Mouse (Mus musculus) forebrain, embryonic 11.5 days (tissue): Measurements from ENCODE around the gene Cpne6. TPM values are rescaled to one million over a fixed set of nuclear protein-coding genes. Genes with fewer than 3 reads are reported as not detected.

Experiments
- ATAC-seq: fragments of 200-750 bp; cut with Nextera tagmentation; replicated peaks from 2 replicates; pipeline ENCODE4 v1.8.0; 2017; ENCODE audit warnings: moderate TSS enrichment; ENCODE audit not compliant: low FRiP score
- DNase-seq: peaks from one replicate; pipeline ENCODE4 v3.0.0-alpha.2; 2017; ENCODE audit warnings: low spot score
- H3K27ac ChIP-seq: fragments of 300-500 bp; sonication (generic); 2 replicates; pipeline ENCODE4 v1.5.1; 2014; ENCODE audit warnings: low read depth, low read length
- H3K27me3 ChIP-seq: fragments of 300-500 bp; sonication (generic); 2 replicates; pipeline ENCODE4 v1.6.1; 2014; ENCODE audit warnings: mild to moderate bottlenecking, low read length, mixed read lengths; ENCODE audit not compliant: control insufficient read depth, insufficient read depth
- H3K36me3 ChIP-seq: fragments of 300-500 bp; sonication (generic); 2 replicates; pipeline ENCODE4 v1.6.1; 2014; ENCODE audit warnings: mild to moderate bottlenecking, low read length, moderate library complexity, mixed read lengths; ENCODE audit not compliant: control insufficient read depth, insufficient read depth
- H3K4me1 ChIP-seq: fragments of 300-500 bp; sonication (generic); replicated peaks from 2 replicates; pipeline ENCODE4 v1.6.1; 2014; ENCODE audit warnings: low read length, mixed read lengths; ENCODE audit not compliant: control insufficient read depth, insufficient read depth
- H3K4me2 ChIP-seq: fragments of 300-500 bp; sonication (generic); 2 replicates; pipeline ENCODE4 v1.6.1; 2014; ENCODE audit warnings: low read depth, mild to moderate bottlenecking, low read length, moderate library complexity, mixed read lengths; ENCODE audit not compliant: severe bottlenecking
- H3K4me3 ChIP-seq: fragments of 300-500 bp; sonication (generic); 2 replicates; pipeline ENCODE4 v1.5.1; 2014; ENCODE audit warnings: low read depth, low read length
- H3K9ac ChIP-seq: fragments of 300-500 bp; sonication (generic); 2 replicates; pipeline ENCODE4 v1.6.1; 2014; ENCODE audit warnings: low read length
- H3K9me3 ChIP-seq: fragments of 300-500 bp; sonication (generic); 2 replicates; pipeline ENCODE4 v1.6.1; 2016; ENCODE audit warnings: low read length, mixed read lengths; ENCODE audit not compliant: control insufficient read depth
- WGBS: fragments of 180-500 bp; shearing (Covaris S2); extraction: QIAGEN DNeasy Blood & Tissue Kit; methylation state at CpG from one replicate; pipeline ENCODE4 v1.1.7; 2014; 5-methylcytosine and 5-hydroxymethylcytosine counted together
- polyA plus RNA-seq: library from polyadenylated mRNA; unstranded; fragments of >200 nt; fragmentation: Nextera tagmentation; extraction: Ambion mirVana; gene quantifications from 2 replicates; pipeline ENCODE4 v1.2.1, GENCODE M21; 2014

The Cpne6 gene
- polyA plus RNA-seq, 1 experiment from 2014 or later: 0.21 TPM

- H3K4me1 ChIP-seq: no peaks in the 10 kb centered on the region
- DNase-seq: no peak
- H3K36me3 ChIP-seq: no peaks in the 10 kb centered on the region
- no peaks in the 10 kb centered on the region for H3K27me3 ChIP-seq
- H3K9ac ChIP-seq: no peak overlapping the region
- no peak for ATAC-seq
- H3K4me3 ChIP-seq: no peak overlapping the region
- WGBS: 89% methylated on average over 2 of the region's 2 CpGs
- H3K9me3 ChIP-seq: no peaks in the 10 kb centered on the region
- H3K4me2 ChIP-seq: no peak overlapping the region
- no peak overlapping the region for H3K27ac ChIP-seq
Observed at GRCm38 (mm10) chr14:55526674-55527073, 16.4 kb downstream of the Cpne6 start.

DNA sequence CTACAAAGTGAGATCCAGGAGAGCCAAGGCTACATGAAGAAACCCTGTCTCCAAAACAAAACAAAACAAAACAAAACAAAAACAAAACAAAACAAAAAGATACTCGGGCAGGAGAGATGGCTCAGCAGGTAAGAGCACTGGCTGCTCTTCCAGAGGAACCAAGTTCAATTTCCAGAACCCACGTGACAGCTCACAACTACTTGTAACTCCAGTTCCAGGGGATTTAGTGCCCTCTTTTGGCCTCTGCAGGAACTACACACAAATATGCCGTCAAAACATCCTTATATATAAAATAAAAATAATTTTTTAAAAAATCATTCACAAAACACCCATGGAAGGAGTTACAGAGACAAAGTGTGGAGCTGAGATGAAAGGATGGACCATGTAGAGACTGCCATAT, 17.7 kb downstream of the Cpne6 start:
- H3K4me1 ChIP-seq: no peaks in the 10 kb centered on the region
- H3K27me3 ChIP-seq: no peaks in the 10 kb centered on the region
- no peak for DNase-seq
- no peak for ATAC-seq
- 26% methylated on average over 3 of the region's 3 CpGs for WGBS
- H3K9me3 ChIP-seq: no peaks in the 10 kb centered on the region
- H3K4me3 ChIP-seq: no peak overlapping the region
- no peak overlapping the region for H3K27ac ChIP-seq
- no peaks in the 10 kb centered on the region for H3K36me3 ChIP-seq
- no peak overlapping the region for H3K9ac ChIP-seq
- no peak overlapping the region for H3K4me2 ChIP-seq

DNA sequence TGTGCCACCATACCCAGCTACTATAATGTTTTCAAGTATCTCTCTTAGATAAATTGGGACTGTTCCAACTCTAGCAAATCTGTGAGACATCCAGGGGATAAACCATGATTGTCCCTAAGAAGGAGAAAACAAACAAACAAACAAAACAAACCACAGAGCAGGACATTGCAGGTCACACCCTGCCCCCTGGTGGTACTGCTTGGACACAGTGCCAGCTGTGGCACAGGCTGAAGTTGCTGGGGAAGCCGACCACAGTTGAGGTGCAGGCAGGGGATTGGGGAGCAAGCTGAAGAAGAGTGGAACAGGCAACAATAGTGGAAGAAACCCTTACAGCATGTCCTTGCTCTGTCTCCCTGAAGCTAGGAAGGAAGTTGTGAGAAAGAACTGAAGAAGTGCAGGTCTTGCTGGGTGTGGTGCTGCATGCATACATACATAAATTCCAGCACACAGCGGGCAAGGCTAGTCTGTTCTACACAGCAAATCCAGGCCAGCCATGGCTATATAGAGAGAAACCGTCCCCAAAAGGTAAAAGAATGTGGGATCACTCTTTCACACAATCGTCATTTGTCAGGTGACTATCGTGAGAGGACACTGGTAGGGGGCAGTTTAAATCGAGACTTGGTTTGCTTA, 26.0 kb downstream of the Cpne6 start:
- Histone ChIP-seq H3K27ac (no peak overlapping the region), H3K36me3 (no peaks in the 10 kb centered on the region), H3K4me3 (no peak overlapping the region), H3K9ac (no peak overlapping the region), H3K4me2 (no peak overlapping the region), H3K27me3 (no peaks in the 10 kb centered on the region), H3K4me1 (peaks cover 6% of the 10 kb centered on the region; the same call in 1 of the 2 replicates), H3K9me3 (no peaks in the 10 kb centered on the region)
- DNase-seq (peak; percentile 68), ATAC-seq (no peak)
- WGBS: 58% methylated on average over 6 of the region's 6 CpGs

DNA sequence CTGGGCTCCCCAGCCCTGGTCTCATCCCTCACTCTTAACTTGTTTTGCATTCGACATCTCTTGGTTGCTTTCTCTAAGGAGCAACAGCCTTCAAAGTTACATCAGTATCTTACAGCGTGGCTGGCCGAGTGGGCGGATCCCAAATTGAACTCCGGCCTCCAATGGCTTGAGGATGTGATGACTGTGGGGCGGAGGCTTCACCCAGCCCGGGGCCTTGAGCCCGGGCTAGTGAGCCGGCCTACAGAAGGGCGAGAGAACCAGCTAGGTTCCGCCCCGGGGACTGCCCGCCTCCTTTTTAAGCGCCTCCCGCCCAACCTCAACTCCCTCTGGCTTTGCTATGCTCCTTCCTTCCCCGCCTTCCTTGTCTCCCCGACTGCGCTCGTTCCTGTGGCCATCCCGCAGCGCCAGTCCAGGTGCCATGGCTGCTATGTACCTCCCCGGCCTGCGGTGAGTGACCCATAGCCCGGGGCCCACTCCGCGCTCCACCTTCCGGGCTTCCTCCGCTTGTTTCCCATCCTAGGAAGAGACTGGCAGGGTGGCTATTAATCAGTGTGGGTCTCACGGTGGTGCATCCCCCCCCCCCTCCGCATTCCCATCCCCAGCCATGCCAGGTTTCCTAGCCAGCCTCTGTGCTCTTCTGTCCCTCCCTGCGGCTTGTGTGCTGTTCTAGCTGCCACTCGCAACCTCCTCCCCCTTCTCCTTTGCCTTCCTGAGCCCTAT, 30.0 kb downstream of the Cpne6 start, which contains the start of gene Pck2:
TSS of gene Pck2 (plus strand) at position 200 of the 720 bp plus-strand sequence.
- H3K36me3 ChIP-seq: no peaks in the 10 kb centered on the region
- no peaks in the 10 kb centered on the region for H3K9me3 ChIP-seq
- ATAC-seq (peak; percentile 86), DNase-seq (peak; percentile 87)
- H3K27ac ChIP-seq: peak within 1 kb of the TSS; percentile 72
- peak within 1 kb of the TSS; percentile 83 for H3K4me2 ChIP-seq
- peaks cover 8% of the 10 kb centered on the region; the same call in 1 of the 2 replicates for H3K4me1 ChIP-seq
- no peaks in the 10 kb centered on the region for H3K27me3 ChIP-seq
- peak within 1 kb of the TSS; percentile 77 for H3K9ac ChIP-seq
- WGBS: under 1% methylated on average over 32 of the region's 32 CpGs
- H3K4me3 ChIP-seq: peak within 1 kb of the TSS; percentile 54

- 9% methylated on average over 10 of the region's 10 CpGs for WGBS
- Histone ChIP-seq H3K9ac (peak overlapping the region; percentile 77), H3K9me3 (no peaks in the 10 kb centered on the region), H3K27ac (peak overlapping the region; percentile 72), H3K36me3 (no peaks in the 10 kb centered on the region), H3K4me3 (peak overlapping the region; percentile 54), H3K4me2 (peak overlapping the region; percentile 83), H3K4me1 (peaks cover 8% of the 10 kb centered on the region; the same call in 1 of the 2 replicates), H3K27me3 (no peaks in the 10 kb centered on the region)
- ATAC-seq (peak; percentile 32; the same call in 1 of the 2 replicates), DNase-seq (peak; percentile 79)
Observed at GRCm38 (mm10) chr14:55540787-55541321, 30.6 kb downstream of the Cpne6 start.

DNA sequence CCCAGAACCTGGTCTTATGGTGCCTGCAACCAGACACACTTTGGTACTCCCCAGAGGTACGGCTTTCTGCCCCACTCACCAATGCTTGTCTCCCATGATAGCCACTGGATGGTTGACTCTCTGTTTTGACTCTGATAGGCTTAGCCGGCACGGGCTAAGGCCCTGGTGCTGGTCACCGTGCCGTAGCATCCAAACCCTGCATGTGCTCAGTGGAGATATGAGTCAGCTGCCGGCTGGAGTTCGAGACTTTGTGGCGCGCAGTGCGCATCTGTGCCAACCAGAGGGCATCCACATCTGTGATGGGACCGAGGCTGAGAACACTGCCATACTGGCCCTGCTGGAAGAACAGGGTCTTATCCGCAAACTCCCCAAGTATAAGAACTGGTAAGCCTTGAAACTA, 32.0 kb downstream of the Cpne6 start:
- Histone ChIP-seq H3K27me3 (no peaks in the 10 kb centered on the region), H3K9me3 (no peaks in the 10 kb centered on the region), H3K36me3 (no peaks in the 10 kb centered on the region), H3K9ac (no peak overlapping the region), H3K4me3 (no peak overlapping the region), H3K4me2 (no peak overlapping the region), H3K4me1 (peaks cover 8% of the 10 kb centered on the region; the same call in 1 of the 2 replicates), H3K27ac (no peak overlapping the region)
- WGBS: 96% methylated on average over 12 of the region's 12 CpGs
- ATAC-seq (no peak), DNase-seq (no peak)

DNA sequence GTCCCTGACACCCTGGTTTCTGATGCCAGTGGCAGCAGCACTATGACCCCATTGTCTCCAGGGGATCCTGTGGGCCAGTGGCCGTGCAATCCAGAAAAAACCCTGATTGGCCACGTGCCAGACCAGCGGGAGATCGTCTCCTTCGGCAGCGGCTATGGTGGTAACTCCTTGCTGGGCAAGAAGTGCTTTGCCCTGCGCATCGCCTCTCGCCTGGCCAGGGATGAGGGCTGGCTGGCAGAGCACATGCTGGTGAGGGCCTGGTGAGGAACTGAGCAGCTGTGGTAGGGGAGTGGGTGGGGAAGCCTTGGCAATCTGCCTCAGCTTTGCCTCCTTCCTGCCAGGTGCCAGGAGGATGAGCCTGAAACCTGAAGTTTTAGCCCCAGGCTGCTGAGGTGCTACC, 34.1 kb downstream of the Cpne6 start:
- H3K36me3 ChIP-seq: no peaks in the 10 kb centered on the region; the same call in 1 of the 2 replicates

GRCm38 (mm10) chr14:55550191-55550590, 39.9 kb downstream of the Cpne6 start:
- no peaks in the 10 kb centered on the region; the same call in 1 of the 2 replicates for H3K36me3 ChIP-seq
- ATAC-seq: no peak
- H3K9me3 ChIP-seq: no peaks in the 10 kb centered on the region
- H3K4me2 ChIP-seq: no peak overlapping the region
- H3K27me3 ChIP-seq: no peaks in the 10 kb centered on the region
- H3K4me1 ChIP-seq: no peaks in the 10 kb centered on the region
- WGBS: 89% methylated on average over 6 of the region's 6 CpGs
- no peak overlapping the region for H3K4me3 ChIP-seq
- no peak for DNase-seq
- no peak overlapping the region for H3K9ac ChIP-seq
- no peak overlapping the region for H3K27ac ChIP-seq

More for the DNA sequence above, 34.1 kb downstream of the Cpne6 start:
- DNase-seq: no peak
- no peak overlapping the region for H3K4me2 ChIP-seq
- H3K9me3 ChIP-seq: no peaks in the 10 kb centered on the region
- no peaks in the 10 kb centered on the region for H3K27me3 ChIP-seq
- H3K4me1 ChIP-seq: peaks cover 8% of the 10 kb centered on the region; the same call in 1 of the 2 replicates
- no peak for ATAC-seq
- no peak overlapping the region for H3K9ac ChIP-seq
- no peak overlapping the region for H3K4me3 ChIP-seq
- 87% methylated on average over 9 of the region's 9 CpGs for WGBS
- no peak overlapping the region for H3K27ac ChIP-seq
